Mouse (Mus musculus): Measurements from ENCODE around the gene Hspa1l.

- TF ChIP-seq POLR2A (IDR thresholded peaks at IDR 0.05; ENCODE audit: borderline replicate concordance, insufficient read depth, low read length), result no peak
- TF ChIP-seq CTCF (IDR thresholded peaks at IDR 0.05; ENCODE audit: borderline replicate concordance, insufficient read depth, low read depth, low read length), result no peak
These were observed 20.7 kb upstream of the Hspa1l start for GRCm38 (mm10) chr17:34951636-34952377.
